Mouse (Mus musculus): ENCODE data around the gene Galnt15.

Gene Galnt15

GRCm38 (mm10) chr14:32093018-32093417 lies 64.2 kb downstream of the Galnt15 start:
- no peak for DNase-seq

DNA sequence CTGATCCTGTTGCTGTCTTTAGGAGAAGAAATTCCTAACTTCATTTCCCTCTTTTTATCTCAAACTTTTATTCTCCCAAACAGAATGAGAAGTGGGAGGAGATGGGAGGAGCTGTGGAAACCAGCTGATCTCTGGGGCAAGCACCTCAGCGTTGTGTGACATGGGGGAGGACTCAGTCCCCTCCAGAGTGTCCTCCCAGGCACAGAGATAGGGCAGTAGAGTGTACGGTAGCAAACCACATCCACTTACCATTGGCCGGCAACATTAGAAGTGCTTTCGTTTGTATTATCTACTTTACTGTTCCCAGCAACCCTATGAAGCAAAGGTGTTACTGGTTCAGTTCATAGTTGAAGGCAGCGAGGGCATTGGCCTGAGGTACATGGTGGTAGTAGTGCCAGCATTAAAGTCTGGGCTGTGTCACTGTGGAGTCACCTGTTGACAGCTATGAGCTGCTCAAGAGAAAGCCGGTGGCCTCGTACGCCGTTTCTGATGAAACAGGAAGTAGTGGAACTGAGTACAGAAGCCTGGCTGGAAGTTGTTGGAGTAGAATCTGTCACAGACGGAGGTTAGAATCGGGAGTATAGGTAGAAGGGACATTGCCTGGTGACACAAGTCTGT lies 64.8 kb downstream of the Galnt15 start:
- no peak for DNase-seq

GRCm38 (mm10) chr14:32095646-32096045 lies 66.9 kb downstream of the Galnt15 start:
- DNase-seq, result no peak

DNA sequence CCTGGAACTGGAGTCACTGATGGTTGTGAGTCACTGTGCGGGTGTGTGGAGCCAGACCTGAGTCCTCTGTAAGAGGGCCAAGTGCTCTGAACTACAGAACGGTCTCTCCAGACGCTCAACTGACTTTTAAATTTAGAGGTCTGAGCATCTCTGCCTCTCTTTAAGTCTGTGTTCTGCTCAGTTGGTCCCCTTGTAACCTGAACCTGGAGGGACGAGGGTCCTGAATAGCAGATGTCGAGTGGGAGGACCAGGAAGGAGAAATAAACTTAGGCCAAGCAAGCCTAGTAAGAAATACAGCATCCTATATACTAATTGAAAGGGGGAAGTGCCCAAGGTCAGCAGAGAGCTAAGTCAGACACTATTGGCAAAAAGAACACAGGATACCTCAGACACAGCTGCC lies 68.0 kb downstream of the Galnt15 start:
- DNase-seq, result no peak

DNA sequence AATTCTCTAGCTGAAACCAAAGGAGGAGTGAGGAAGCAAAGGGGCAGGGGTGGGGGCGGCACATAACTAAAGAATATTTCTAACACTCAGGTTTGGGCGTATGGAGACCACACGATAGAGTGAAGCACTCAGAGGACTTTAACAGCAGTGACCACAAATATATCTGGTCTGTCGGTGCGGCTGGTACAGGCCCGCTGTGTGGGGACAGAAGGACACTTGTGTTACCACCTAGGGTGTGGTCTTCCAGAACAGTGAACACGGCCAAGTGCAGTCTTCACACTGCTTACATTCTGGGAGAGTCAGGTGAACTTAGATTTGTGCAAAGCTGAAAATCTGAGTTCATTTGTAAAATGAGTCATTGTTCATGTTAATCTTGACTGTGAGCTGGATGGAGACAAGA lies 68.9 kb downstream of the Galnt15 start:
- no peak for DNase-seq

DNA sequence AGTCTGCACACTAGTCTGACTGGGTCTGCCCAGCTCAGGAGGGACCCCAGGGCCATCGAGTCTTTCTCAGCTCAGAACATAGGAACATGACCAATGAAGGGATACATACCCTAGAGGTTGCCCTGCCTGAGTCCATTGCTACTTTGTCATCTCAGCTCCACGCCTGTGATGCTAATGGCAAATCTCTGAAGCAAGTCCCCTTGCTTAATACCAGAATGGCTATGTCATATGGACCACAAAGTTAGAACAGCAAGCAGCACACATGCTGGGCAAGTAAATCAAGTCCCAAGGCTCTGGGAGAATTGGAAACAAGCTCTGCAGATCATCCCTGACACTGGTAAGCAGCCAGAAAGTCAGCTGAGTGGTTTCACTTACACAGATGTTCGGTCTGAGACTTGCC lies 70.2 kb downstream of the Galnt15 start:
- no peak for DNase-seq

DNA sequence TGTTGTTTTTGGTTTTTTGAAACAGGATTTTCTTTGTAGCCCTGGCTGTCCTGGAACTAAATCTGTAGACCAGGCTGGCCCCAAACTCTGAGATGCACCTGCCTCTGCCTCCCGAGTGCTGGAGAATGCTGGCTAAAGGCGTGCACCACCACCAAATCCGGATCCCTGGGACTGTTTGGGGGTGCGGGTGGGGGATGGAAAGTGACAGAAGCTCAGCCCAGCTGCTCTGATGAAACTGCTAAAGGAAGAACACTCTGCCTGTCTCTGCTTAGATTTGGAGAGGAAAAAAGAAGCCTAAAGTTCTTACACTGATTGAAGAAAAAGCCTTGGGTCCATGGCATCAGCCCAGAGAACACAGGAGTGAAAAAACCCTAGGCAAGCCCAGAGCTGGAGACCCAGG lies 74.8 kb downstream of the Galnt15 start:
- DNase-seq, result no peak

GRCm38 (mm10) chr14:32105663-32106062 lies 76.9 kb downstream of the Galnt15 start:
- DNase-seq, result no peak

DNA sequence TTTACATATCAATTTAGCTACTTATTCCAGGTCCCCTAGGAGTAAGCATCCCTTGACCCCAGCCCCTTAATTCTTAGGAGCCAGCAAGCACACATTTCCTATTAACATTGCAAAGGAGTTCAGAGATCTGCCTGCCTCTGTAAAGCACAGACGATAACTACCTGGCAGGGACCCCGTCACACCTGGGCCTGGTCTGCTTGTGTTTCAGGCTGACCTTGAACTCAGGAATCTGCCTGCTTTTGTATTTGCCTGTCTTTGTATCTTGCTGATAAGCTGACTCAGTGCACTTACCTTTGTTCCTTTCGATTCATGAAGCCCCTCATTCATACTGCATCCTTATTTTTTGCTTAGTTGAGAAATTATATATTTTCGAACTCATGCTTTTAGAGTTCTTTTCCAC lies 78.1 kb downstream of the Galnt15 start:
- no peak for DNase-seq
